Mouse (Mus musculus) adrenal gland, postnatal 36 days (tissue): ENCODE data around the gene Rcsd1. TPM values are rescaled to one million over a fixed set of nuclear protein-coding genes. Genes with fewer than 3 reads are reported as not detected.
"Not testable (repeated sequence)": the region's sequence is repeated elsewhere in the genome, so short reads cannot be mapped to it uniquely, and the experiment has no call there.

Source experiments
- DNase-seq, 2 experiments: peaks; one replicate each; pipeline ENCODE4 v3.0.0; 2021; ENCODE audit warnings: mixed read lengths in 1 of 2
- total RNA-seq, 2 experiments: library from RNA; stranded (reverse); gene quantifications; 2 replicates each; pipeline ENCODE4 v1.2.3; 2021

The Rcsd1 gene
- total RNA-seq, 2 experiments from 2014 or later = 12.4 to 20.2 TPM

DNA sequence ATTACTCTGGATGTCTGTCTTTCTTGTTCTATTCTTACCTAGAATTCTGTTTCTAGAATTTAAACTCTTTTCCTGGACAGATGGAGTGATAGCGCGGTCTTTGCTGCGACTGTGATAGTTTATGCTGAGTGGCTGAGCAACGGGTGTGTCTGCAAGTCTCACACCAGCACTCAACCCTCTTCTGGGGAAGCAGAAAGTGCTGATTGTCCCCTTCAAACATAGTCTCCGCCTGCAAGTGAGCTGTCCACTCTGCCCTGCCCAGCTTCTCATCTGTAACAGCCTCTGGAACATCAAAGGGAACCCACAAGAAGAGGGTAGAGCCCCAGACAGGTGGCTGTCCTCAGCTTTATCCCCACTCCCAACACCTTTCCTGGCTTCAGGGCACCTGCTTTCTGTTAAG lies 19.7 kb downstream of the Rcsd1 start:
- no peak for DNase-seq

DNA sequence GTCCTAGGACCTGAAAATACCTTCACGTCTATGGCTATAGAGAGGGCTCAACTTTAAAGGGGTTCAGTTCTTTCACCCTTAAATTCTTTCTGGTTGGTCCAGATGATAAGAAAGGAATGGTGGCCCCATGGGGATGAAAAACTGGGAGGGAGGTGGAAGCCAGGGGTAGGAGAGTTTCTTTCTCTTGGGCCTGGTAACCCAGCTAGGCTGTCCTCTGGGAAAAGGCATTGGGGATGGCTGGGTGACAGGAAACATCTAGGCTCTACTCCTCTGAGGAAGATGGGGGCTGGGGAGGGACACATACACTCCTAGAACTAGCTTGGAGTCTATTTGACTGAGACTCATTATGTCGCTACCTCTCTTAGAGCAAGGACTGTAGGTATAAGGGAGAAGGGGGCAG lies 21.7 kb downstream of the Rcsd1 start:
- no peak for DNase-seq

DNA sequence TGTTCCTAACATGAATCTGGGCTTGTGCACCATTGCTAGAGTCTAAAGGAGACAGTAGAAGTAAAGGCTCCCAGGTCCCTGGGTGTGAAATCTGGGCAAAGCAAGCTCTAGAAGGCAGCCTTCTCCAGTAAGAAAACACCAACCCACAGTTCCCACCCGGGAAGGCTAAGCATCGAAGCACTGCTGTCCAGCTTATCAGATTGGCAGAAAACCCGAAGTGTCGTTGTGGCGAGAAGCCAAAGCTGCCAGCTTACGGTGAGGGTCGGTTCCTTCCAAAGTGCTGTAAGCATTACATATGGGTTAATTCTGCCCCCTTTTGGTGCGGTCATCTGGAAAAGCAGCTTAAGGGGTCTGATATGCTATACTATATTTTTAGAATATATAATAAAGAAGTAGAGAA lies 22.6 kb downstream of the Rcsd1 start:
- DNase-seq = peak; percentile 36 to 40

DNA sequence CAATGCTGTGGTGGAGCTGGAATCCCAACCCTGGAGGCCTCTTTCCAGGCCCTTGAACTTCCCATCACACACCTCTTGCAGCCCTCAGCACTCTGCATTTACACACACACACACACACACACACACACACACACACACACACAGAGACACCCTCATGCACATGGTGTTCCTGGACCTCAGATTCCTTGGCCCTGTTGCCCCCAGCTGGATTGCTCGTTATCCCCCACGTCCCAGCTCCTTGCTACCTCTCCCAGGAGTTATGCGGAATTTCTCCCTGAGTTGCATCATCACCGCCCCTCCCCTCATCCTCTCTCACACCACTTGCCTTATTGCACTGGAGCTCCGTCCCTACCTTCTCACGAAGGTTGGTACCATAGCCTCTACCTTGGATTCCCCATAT lies 23.2 kb downstream of the Rcsd1 start:
- no peak for DNase-seq

DNA sequence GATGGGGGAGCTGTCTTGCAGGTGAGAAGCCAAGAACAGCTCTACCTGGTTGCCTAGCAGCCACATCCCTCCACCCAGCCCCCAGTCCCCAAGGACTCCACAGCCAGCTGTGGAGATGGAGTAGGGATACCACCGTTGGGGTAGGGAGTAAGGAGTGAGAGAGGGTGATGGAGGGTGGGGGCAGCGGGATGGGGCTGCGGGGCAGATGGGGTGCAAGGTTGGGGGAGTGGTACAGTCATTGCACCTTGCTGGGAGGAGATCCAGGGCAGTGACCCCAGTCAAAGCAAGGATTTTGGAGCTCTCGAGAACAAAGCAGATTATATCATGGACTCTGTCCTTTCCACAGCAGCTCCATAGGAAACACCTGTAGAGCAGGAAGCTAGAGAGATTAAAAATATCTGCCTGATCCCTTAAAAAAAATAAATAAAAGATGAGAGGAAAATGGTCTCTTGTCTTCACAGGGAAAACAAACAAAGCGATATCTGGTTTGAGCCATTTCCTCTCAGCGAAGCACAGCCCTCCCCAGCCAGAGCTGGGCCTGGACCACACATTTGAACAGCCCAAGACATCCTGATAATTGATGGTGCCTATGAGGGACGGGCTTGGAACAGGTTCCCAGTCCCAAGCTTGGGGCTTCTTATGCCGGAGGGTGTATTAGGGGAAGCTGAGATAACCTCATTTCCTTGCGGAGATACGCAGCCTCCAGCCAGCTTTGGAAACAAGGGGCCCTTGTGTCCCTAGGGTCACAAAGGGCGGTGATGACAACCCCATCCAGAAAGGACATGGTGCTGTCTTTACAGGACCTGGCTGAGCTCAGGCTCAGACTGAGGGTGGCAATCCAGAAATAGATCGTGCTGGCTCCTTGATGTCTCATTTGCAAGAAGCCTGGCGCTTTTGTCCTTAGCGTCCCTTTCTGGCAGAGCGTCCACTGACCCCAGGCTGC lies 25.0 kb downstream of the Rcsd1 start:
- DNase-seq = peak; percentile 41 to 61

DNA sequence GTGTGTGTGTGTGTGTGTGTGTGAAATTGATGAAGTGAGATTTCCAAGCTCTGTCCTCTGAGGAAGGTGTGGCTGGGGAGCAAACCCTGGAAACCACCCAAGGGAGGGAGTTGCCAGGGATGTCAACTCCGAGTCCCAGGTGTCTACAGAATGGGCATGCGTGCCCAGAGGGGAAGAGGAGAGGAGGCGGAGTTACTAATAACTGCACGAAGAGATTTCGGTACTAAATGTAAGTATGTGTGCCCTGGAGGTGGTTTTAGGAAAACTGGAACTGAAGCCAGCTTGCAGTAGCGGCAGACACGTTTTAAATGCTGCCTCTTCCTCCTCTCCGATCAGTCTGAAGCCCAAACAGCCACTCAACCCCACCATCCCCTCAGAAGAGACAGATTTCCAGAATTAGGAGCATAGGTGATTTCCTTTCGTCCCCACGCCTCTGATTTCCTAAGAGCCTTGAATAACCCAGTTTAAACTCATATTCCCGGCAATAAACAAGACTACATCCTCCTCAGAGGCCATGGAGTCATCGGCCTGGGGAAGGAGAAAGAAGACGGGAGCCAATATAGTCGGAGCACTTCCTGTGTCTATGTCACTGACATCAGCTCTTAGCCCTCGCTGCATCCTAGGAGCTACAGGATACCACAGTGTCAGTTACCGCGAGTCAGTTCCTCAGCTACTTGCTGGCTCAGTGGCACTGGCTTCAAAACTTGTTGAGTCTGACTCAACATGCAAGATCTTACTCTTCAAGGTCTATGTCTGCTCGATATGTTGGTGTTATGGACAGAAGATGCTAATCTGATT lies 27.3 kb downstream of the Rcsd1 start:
- DNase-seq = no peak

DNA sequence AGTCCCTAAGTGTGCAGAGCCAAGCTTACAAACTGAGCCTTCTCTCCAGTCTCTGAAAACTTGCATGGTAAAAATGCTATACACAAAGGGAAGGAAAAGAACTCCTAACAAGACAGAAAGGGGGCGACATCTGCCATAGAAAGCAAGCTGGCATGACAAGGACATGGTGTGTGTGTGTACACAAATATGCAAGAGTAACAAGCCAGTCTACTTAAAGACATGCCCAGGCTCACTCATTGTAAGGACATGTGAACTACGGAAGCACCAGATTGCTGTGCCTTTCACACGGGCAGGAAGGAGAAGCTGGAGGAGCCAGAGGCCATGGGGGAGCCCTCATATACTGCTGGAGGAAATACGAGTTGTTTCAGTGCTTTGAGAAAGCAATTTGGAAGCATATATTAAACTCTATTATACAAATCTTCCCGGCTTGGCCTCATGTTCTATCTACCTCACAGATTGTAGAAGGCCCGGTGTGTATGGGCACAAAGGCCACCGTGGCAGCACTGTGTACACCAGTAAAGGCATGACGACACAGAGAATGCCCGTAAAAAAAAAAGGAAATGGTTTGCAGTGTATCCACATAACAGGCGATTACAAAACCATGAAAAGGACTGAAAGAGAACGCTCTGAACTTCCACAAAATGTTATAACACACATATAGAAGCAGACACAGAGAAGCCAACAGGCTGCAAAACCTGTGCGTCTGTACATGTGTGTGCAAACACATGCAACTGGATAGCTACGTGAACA lies 28.3 kb downstream of the Rcsd1 start:
- DNase-seq = no peak

DNA sequence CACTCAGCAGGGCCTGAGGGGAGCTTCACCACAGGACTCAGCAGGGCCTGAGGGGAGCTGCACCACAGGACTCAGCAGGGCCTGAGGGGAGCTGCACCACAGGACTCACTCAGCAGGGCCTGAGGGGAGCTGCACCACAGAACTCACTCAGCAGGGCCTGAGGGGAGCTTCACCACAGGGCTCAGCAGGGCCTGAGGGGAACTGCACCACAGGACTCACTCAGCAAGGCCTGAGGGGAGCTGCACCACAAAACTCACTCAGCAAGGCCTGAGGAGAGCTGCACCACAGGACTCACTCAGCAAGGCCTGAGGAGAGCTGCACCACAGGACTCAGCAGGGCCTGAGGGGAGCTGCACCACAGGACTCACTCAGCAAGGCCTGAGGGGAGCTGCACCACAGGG lies 29.5 kb downstream of the Rcsd1 start:
- DNase-seq = not testable (repeated sequence)

DNA sequence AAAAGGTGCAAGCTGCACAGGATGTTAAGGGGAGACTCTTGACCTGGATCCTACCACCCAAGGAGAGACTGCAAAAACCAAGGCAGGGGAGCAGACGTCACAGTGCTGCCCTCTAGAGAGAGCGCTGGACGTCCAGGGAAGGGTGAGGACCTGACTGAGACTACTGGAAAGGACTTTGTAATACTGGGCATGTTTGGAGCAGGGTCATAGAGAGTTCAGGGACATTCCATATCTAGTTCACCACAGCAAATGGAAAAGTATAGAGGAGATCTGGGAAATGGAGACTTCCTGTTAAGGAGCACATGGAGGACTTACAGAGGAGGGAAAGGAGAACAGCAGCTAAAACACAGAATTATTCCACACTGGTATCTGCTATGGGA lies 29.9 kb downstream of the Rcsd1 start:
- peak in 1 of 2 experiments; percentile 40 for DNase-seq

DNA sequence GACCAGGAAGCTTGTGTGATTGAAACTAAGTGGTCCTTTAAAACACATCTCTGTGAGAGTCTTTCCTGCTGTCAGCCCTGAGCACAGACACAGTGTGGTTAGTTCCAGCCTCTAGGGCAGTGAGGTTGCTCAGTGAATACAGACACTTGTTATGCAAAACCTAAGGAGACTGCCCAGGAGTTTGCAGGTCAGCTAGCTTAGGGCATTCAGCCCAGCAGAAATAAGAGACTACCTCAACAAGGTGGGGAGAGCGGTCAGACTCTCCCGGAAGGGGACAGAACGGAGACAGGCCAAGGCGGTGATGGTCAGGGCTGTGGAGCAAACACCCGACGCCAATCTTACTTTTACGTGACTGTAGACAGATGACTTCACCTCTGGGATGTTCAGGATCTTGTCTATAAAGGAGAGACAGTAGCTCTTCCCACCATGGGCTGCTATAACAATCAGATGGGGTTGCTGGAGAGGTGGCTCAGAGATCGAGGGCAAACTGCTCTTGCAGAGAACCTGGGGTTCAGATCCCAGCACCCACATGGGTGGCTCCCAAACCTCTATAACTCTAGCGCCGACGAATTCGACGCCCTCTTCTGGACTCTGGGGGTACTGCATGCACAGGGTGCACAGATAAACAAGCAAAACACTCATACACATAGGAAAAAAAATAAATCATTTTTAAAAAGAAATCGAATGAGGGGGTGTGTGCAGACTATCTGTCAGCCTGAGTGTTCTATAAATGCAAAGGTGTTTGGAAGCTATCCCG lies 30.5 kb downstream of the Rcsd1 start:
- DNase-seq = no peak

DNA sequence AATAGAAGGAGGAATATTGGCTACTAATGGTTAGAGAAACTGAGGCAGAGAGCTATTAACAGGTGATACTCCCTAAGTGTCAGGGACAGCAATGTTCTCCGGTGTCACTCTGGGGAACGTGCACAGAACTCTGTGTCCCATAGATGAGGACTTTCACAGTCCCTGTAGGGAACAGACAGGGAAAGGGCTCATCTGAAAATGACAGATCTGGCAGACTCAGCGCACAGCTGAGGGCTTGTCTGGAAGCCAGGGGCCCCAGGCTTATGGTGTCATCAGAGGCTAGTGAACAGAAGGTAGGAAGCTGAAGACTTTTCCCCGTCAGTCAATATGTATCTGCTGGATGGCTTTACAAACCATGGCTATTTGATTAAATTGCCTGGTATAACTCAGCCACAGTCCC lies 32.0 kb downstream of the Rcsd1 start:
- no peak for DNase-seq

DNA sequence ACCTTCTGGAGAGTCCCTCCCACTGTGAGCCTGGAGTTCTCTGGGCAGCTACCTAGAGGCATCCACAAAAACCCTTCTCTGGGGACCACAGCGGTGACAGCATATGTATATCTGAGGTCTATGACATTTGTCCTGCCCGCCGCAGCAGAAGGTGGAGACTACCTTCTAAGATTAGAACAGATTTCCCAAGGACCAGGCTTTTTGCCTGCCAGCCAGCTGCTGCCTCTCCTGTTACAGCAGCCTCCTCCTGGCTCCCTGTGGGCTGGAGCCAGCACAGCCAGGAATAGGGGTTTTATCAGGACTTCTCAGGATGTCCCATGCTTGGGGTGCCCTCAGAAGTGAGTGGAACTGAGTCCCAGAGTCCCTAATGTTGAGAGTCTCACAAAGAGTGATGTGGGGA lies 32.6 kb downstream of the Rcsd1 start:
- no peak for DNase-seq

DNA sequence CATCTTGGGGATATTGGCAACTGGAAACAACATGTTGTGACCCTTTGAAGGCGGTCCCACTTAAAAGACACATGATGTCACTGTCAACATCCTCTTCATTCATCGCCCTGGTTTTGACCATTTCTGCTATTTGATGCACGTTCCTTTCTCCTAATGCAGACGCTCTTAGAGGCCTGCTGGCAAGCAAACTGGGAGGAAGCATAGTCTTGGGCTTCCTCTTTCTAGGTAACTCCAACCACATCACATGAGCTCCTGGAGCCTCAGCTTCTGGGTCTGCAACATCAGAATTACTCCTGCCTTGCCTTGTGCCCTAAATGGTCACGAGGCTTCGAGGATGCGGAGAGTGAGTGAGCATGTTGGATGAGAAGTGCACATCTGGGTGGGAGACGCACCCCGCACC lies 34.4 kb downstream of the Rcsd1 start:
- no peak for DNase-seq

DNA sequence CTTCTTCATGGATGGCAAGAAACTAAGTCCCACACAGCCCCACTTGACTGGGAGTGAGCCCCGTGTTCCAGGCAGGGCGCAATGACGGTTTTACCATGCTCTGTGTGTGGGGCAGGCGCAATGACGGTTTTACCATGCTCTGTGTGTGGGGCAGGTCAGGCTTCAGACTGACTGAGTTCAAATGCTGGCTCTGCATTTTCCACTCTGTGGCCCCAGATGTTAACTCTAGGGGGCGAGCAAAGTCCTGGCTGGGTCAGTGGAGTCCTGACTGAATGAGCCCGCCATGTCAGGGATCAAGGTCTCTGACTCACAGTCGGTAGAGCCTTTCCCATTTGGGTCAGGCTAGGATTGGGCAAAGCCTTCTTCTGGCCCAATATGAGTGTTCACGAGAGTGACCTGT lies 37.2 kb downstream of the Rcsd1 start:
- DNase-seq = peak; percentile 27 to 41

DNA sequence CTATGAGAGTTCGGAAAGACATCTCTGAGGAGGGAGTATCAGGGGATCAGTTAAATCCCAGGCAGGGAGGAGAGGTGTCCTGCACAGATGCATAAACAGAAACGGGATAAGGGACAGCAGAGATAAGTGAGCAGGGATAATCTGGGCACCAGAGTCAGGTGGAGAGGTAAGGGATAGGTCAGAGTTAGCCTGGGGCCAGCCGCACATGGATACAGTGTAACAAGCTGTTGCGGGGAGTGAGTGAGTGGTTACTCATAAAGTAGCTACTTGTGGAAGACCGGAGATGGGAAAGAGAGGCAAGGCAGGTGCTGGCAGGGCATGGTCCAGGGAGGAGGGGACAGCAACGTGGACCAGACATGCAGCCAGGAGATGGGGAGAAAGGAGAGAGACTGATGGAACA lies 39.5 kb downstream of the Rcsd1 start:
- DNase-seq = no peak

DNA sequence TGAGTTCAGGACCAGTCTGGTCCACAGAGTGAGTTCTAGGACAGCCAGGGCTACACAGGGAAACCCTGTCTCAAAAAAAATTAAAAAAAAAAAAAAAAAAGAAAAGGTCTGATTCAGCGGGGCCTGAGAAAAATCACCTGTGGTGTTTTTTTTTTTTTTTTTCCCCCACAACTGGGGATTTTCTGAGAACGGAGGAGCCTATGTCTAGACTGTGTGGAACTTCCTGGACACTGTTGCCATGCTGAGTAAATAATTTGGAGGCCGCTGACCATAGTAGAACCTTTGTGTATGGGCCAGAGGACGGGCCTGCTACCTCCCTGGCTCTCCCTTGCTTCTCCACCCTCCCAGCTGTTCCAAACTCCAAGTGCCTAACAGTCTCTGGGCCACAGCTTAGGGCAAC lies 40.7 kb downstream of the Rcsd1 start:
- DNase-seq = no peak

DNA sequence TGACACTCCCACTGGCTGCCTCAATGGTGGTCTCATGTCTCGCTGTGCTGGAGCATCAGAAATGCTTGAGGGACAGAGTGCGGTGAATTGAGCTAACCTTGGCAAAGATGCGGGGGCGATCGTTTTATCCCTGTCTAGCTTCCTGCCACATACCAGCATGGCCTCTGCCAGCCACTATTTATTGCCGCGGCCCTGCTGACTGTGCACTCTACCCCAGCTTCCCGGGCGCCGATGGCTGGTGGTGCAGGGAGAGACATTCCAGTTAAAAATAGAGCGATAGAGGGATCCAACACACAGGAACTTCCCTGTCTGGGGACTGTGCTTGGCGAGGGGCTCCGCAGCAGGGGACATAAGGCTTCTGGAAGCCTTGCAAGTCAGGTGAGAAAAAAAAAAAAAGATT lies 42.2 kb downstream of the Rcsd1 start:
- no peak for DNase-seq

DNA sequence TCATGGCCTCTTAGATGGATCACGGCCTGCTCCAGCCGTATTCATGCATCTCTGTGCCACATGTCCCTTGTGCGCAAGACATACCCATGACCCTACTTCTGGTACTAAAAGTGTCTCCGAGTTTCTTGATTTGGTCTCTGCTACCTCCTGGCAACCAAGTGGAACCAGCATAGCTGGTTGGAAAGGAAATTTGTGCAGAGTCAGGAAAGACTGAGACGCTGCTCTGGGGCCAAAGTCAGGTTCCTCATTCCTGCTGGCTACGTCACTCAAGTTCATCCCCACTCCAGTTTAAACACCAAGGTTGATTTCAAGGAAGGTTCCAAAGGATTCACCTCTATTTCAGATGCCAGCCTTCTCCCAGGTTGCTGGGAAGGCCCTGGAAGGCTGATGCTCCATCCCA lies 42.6 kb downstream of the Rcsd1 start:
- DNase-seq = no peak

DNA sequence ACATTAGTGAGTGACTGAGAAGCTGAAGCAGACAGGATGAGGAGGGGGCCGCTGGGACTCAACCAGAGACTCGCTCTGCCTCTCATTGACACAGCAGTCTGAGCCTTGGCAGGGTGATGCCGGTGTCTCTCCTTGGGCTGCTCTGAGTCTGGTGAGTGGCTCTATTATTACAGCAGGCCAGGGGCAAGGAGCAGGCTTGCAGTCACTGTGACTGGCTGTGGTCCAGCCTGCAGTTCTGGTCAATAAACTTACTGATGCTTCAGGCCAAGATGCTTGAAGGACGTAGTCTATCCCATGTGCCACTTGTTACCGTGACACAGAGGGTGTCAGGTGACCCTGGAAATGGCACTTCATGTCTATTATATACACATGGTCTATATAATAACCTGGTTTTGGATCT lies 43.8 kb downstream of the Rcsd1 start:
- DNase-seq = no peak

DNA sequence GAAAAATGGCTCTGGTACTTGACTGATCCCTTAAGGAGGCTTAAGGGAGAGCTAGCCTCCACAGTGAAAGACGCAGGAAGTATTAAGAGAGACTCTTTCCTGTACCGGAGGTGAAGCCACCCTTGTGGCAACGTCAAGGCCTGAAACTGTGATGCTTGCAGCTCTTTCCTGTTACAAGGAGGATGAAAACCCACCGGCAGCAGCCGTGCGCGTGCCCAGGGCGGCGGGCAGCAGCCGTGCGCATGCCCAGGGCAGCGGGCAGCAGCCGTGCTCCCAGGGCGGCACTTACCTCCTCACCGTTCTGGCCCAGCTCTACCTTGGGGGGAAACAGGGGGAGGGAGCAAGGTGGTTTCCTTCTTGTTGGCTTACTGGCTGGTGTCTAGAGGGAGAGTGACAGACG lies 46.3 kb downstream of the Rcsd1 start:
- DNase-seq = no peak

DNA sequence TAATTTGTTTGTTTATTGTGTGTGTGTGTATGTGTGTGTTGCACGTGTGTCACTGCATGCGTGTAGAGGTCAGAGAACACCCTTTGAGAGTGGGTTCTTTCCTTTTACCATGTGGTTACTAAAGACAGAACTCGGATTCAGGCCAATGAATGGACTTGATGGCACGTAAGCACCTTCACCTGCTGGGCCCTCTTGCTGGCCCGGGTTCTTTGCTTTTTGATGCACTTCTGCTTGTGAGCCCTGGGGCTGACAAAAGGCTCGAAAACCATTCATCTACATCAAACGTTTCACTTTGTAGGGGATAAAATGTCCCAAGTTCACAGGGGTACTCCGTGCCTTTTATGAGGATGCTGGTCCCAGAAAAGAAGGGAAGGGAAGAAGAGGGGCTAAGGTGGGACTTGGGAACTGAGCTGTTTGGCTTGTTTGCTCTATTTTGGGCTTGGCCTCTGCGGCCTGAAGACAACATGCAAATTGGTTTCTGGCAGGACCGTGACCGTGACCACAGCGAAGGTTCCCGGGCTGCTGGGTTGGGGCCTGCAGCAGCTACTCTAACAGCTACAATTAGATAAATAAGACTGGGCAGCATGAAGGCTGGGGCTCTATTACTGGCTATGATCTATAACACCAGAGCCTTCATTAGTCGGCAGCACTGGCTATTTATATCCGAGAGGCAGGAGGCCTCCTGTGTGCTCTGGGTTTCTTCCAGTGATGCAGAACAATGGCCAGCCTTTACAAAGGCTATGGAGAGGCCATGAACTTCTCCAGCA lies 46.9 kb downstream of the Rcsd1 start:
- no peak for DNase-seq
